Mouse (Mus musculus): ENCODE measurements around the gene Cluh. TPM values are rescaled to one million over a fixed set of nuclear protein-coding genes. Genes with fewer than 3 reads are reported as not detected.

Gene Cluh
- 10 to 100 TPM in 2 of 3 experiments, 1 to 10 TPM in 1; 5.9 to 11.2 (median 10.1) TPM for polyA plus RNA-seq (2017; shearing (Covaris generic))

DNA sequence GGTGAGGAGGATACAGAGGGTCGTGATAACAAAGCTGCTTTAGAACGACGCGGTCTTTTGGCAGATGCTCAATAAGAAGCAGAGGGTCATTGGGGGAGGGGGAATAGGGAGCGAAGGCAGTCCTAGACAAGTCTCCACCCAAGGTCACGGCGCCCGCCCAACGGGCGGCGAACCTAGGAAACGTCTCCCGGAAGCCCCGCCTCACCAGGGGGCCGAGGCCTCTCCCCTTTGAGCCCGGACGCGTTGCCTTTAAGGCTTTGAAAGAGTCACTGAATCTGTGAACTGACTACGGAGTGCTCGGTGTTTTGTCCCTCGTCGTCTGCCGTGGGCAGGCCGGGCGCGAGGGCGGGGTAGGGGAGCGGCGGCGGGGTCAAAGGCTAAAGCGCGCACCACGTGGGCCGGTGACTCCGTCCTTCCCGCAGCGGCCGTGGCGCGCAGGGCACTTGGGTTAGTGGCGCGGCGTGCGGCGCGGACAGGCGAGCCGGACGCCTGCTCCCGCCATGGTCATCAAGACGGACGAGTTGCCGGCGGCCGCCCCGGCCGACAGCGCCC is at the start of gene Cluh:
Gene Cluh (plus strand): TSS at position 401 of the 552 bp plus-strand sequence.
- ATAC-seq, result peak; percentile 98

DNA sequence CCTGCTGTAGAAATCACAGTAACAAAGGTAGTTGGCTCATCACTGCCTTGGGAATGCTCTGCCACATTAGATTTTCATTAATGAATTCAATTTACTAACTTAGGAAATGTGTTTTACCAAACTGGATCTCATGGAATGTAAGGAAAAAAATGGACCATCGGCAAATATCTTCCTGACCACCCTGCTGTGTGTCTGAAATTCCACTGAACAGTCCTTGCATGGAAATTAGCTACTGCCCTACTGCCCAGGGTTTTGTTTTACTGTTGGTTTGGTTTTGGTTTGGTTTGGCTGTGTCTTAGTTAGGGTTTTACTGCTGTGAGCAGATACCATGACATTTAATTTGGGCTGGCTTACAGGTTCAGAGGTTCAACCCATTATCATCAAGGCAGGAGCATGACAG is 47.0 kb upstream of the Cluh start:
- no peak for ATAC-seq

DNA sequence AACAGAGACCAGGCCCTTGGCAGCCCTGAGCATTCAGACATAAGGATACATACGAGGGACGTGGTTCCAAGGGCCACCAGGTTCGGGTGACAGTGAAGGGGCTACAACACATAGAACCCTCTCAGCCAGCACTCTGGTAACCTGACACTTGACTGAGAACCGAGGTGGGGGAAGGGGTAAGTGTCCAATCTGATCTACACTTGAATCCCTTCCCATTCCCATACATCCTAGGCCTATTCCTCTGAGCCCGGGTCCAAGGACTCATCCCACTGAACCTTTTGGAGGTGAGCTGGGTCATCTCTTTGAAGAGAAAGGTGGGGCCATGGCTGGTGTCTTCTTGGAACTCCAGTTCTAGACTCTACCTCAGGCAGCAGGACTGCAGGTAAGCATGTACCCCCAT is 39.2 kb upstream of the Cluh start:
- no peak for ATAC-seq

DNA sequence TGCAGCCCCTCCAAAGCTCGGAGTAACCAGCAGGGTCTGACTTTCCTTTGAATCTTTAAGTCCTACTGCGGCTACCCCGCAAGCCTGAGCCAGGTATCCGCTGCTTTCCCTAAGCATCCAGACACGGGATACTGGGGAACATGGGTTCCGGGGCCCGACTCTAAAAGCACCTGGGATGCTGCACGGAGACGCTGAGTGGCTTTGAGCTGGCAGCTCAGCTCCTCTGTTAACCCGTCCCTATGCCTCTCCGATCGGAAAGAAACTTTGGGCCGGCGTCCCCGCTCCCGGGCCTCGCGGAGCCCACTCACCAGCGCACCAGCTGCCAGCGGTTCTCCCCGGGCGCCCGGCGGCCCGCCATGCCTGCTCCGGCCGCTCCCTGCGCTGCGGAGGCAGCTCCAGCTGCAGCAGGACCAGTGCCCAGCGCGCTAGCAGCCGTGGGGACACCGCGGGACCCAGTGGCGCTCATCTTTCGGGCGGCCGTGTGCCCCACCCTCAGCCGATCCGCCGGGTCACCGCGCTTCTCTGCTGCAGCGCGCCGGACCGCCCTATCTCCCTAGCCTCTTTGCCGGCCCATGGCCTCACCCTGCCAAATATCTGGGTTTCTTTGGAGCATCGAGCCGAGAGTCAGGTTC is 38.6 kb upstream of the Cluh start, which contains the start of gene Rap1gap2:
Gene Rap1gap2 (minus strand): TSS at position 371 of the 632 bp plus-strand sequence.
- ATAC-seq, result no peak

DNA sequence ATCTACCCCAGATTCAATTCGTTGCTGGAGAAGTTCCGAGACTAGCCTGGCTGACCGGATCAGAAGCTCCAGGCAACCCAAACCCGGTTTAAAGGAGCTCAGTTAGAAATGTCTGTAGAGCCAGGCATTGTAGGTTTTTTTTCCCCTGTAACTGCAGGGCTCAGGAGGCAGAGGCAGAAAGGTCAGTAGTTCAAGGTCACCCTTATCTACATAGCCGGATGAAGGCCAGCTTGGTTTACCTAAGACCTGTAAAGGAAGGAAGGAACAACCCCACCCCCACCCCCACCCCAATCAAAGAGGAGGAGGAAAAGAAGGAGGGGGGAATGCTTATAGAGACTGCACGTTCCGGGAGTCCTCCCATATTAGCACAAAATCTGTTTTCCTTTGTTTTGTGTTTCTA is 37.9 kb upstream of the Cluh start:
- ATAC-seq, result no peak

DNA sequence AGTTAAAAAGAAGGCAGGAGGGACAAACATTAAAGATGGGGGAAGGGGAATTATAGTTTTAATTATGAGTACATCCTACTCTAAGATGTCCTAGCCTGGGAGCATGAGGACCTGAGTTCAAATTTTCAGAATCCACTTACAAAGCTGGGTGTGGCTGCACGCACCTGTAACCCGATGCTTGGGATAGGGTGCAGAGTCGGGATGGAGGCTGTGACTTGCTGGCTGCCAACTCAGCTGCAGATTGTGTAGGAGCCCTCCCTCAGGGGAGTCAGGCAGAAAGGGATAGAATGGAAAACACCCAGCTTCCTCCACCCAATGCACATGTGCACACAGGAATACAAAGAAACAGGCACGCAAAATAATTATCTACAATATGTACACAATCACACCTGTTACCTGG is 35.9 kb upstream of the Cluh start:
- no peak for ATAC-seq

DNA sequence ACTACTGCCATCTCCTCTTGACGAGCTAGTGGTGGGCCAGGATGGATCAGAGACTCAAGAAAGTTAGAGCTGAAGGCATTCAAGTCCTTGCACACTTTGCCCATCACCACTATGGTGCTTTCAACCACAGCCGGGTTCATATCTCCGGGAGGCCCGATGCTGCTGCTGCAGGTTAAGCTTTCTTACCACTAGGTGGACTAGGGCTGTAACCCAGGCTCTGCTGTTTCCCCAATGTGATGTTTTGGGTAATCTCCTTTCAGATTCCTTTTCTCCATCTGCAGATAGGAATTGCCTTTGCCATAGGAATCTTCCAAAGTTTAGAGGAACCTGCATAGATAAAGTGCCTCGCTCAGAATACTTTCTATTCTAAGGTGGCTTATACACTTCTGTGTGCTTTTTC is 33.7 kb upstream of the Cluh start:
- no peak for ATAC-seq

DNA sequence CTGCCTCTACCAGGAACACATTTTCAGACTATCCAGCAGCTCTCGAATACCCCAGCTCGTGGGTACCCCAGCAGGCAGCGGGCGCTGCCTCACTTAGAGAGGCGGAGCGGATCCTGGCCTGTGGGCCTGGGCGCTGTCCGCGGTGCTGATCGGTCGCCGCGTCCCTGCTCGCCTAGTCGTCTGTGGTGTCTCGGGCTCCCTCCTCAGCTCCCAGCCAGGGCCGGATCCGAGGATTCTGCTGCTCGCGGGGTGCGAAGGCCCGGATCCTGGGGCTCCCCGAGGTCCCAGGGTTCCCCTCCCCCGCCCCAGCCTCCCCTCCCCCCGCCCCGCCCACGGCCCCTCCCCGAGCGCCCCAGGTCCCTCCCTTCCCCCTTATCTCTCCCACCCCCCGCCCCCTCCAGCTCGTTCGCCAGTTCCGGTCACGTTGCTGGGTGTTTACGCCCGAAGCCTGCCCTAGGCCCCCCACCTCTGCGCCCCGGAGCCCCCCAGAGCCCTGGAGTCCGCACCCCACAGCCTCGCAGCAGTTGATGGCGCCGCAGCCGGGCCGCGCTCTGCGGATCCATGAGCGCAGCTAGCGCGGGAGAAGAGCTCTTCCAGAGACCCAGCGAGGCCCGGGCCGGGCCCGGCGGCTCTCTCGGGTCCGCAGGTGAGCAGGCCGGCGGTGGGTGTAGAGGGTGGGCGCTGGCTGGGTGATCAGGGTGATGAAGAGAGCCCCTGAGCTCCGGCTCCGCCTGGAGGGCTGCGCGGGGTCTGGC is 29.9 kb upstream of the Cluh start, which contains the start of gene Ccdc92b:
Gene Ccdc92b (plus strand): TSS at position 405 of the 755 bp plus-strand sequence.
- ATAC-seq, result no peak

DNA sequence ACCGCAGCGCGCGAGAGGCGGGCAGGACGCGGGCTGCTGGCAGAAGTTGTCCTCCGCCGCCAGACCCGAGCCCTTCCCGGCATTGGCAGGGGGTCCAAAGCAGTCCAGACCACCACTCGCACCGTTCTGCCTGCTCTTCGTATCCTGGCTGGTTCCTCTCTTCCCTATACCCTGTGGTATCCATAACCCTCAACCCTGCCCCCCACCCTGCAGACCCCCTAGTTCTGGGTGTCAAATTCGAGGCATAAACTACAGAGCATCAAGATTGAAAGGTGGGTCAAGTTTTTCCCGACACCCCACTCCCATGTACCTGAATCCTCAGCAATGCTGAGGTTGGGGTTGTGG is 29.4 kb upstream of the Cluh start:
- no peak for ATAC-seq

DNA sequence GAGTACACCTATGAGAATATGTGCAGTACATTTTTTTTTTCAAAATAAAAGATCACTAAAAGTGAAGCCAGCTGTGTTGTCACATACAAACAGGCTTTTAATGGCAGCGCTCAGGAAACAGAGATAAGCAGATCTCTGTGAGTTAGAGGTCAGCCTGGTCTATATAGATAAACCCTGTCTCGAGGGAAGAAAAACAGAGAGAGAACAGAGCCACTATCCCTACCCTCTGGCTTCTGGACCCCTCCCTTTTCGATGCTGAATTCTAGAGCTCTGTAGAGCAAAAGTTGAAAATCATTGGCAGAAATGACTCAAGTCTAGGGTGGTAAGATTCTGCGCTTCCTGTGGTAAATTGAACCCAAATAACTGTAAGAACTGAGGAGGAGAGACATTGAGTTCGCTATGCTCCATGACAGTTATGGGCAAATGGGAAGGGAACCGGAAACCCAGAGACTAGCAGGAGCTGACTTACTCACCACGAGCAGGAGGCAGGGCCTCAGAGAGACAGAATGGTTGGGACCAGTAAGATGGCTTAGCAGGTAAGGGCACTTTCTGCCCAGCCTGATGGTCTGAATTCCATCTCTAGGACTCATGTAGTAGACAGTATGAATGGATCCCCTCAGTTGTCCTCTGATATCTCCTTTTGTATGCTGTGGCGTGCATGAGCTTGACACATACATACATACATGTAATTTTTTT is 27.2 kb upstream of the Cluh start:
- ATAC-seq, result no peak

DNA sequence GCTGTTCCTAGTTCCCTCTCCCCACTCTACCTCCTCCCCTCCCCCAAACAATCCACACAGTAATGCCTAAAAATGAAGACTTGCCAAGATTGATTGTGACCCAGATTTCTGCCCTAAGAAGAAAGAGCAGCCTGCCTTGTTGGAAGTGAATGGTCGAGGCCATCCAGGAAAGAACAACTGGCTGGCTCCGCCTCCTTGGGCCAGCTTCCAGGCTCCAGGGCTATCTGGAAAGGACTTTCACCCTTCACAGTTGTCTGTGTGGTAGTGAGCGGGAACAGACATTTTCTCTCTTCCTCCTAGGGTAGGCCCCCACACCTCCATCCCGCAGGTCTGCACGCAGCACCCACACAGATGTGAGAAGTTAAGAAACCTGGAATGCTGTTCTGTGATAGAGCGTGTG is 25.6 kb upstream of the Cluh start:
- no peak for ATAC-seq

DNA sequence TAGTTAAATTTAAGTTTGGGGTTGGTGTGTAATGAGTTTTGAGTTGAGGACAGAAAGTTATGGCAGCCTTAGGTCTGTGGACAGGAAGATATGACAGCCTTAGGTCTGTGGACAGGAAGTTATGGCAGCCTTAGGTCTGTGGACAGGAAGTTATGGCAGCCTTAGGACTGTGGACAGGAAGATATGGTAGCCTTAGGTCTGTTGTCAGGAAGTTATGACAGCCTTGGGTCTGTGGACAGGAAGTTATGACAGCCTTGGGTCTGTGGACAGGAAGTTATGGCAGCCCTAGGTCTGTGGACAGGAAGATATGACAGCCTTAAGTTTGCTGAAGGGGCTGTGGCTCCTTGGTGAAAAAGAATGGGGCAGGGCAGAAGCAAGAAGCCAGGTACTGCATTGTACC is 24.0 kb upstream of the Cluh start:
- ATAC-seq, result no peak

DNA sequence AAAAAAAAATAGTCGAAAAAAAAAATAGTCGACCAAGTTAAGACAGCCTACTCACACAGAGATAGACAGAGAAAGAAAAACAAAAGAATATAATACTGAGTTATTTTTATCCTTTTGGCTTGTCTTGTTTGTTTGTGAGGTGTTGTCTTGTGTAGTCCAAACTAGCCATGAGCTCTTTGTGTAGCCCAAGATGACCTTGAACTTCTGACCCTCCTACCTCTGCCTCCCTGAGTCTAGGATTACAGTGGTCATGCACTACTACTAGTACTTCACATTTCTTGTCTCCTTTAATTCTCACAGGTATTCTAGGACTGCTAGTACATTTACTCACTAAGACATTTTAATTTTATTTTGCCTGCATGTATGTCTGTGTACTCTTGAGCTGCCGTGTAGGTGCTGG is 21.8 kb upstream of the Cluh start:
- ATAC-seq, result no peak

DNA sequence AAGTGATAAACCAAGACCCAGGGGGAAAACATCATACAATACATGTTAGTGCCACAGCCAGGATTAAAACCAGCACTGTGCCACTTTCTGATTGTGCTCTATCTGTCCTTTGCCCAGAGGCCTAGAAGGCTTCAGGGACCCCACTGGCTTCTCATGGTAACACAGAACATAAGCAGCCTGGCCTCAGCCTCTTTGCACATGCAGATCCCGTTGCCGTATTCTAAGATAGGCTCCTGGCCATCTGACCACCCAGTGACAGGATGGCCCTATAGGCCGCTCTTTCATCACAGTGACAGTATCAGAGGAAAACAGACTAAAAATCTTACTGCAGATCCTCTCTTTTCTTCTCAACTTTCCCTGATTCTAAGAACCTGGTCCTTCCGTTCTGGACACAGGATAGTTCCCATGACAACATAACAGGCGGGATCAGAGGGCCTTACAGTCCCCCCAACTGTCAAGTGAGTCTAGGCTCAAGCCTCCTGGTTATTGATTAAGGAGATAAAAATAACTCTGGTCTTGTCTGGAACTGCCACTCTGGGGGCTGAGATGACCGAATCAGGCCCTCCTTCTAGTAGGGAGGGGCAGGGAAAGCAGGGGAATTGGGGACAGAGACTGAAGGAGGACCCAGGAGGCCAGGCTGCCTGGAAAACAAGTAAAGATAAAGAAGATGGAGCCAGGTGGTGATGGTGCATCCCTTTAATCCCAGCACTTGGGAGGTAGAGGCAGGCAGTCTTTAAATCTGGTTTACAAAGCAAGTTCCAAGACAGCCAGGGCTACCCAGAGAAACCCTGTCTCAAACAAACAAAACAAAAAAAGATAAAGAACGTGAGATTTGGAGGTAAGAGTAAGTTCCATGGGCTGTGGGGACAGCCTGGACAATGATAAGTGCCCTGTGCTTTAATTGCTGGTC is 17.2 kb upstream of the Cluh start:
- ATAC-seq, result no peak

DNA sequence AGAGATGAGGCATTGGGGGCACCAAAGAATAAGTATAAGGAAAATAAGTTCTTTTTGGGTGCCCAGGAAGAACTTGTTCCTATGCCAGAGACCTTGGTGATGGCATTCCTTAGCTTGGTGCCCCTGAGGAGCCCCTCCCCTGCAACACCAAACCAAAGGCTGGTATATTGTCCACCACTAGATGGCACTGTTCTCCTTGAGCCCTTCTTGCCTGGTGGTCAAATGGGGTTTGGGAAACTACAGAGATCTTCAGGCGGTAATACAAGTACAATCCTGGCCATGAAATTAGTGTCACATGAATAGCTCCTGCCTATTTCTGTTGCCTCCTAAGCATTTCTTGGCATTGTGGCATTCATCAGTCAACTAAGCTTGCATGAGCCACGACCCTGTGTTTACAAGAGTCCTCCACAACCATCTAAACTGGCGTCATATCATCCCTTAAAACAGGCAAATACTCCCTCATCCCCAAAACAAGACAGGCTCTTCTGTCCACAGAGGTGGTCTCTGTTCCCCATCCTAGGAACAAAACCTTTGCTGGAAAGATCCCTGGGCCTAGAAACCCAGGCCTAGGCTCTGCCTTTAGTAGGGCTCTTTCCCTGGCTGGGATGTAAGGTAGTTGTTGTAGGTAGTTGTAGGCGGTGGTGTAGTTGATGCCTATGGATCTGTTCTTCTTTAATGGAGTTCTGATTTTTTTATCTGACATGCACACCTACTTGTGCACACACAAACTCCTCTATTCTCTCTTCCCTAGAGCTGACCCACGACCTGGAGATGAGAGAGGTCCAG is 14.6 kb upstream of the Cluh start:
- no peak for ATAC-seq

DNA sequence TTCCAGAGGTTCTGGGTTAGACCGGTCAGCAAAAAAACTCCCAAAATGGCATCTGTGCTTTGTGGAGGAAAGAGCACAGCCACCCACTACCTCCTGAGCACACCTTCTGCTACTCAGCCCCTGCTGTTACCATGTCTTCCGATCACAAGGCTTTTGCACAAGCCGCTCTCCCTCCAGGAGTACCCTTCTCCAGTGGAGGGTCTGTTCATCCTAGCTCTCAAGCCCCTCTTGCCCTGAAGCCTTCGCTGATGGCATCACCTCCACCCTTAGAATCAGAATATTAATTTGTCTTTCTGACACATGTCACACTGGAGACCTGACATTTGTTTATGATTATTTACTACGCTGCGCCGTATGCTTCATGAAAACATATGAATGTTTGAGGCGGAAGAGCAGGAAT is 11.8 kb upstream of the Cluh start:
- ATAC-seq, result no peak

DNA sequence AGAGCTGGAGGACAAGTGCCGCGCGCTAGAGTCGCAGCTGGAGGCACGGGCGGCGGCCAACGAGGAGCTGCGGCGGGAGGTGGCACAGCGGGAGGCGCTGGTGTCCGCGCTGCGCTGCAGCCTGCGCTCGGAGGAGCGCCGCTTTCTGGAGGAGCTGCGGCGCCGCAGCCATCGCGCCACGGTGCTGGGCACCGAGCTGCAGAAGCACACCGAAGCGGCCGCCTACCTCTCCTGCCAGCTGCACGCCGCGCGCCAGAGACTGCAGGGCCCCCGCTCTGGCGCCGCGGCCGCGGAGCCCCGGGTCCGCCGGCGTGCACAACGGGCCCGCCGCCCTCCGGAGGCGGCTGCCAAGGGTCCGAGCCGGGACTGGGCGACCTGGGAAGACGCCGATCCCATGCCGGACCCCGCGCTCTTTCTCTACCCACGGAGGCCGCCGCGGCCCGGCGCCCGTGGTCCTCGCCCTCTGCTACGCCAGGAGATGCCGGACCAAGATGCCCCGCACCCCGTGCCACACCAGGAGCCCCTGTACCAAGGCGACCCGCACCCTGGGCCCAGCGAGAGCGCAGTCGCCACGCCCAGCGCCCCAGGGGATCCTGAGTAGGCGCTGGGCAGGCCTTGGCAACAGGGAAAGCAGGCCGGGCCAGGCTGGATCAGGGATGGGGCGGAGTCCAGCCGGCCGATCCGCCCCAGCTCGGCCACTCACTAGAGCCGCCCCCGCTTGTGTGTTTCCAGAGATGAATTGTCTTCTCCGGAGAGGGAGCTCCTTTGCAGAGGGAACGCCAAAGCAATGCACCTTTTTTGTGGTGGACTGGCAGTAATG is 11.1 kb upstream of the Cluh start:
- ATAC-seq, result peak; percentile 41

DNA sequence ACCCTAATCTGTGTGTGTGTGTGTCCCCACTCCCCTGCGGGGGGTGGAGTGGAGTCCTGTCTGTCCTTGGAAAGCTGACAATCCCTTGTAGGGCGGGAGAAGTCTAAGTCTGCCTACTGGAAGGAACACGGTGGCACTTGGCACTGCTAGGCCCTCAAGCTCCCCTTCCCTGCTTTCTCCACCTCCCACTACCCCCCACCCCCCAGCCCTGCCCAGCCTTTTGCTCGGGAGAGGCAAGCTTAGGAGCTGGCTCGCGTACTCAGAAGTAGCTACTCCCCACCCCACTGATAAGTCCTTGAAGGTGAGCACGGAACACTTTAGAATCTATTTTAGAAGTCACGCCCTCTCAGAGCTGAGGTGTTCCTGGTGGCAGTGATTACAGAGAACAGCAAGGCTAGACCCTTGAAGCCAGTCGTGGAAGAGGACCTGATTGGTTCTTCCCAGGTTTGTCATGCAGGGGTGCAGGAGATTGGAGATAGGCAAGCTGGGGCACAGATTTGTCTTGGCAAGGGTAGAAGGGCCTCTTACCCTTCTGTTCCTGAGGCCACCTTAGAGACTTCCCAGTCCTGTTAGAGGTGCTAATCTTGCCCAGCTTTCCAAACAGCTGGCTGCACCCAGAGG is 10.4 kb upstream of the Cluh start:
- ATAC-seq, result no peak

DNA sequence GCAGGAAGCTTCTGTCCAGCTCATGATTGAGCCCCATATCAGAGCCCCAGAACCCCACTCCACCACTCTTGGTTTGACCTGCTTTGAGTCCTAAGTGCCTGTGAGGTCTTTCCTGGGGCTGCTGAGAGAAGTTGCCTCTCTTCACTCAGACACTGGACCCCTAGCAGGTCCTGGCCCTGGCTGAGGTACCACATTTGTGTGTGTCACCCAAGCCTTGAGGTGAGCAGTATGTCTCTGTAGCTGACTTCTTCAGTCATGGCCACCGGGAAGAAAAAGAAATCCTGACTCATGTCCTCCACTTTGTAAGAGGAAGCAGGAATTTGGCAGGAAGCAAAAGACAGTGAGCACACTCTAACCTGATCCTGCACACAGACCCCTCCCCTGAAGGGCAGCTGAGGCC is 9.7 kb upstream of the Cluh start:
- no peak for ATAC-seq

DNA sequence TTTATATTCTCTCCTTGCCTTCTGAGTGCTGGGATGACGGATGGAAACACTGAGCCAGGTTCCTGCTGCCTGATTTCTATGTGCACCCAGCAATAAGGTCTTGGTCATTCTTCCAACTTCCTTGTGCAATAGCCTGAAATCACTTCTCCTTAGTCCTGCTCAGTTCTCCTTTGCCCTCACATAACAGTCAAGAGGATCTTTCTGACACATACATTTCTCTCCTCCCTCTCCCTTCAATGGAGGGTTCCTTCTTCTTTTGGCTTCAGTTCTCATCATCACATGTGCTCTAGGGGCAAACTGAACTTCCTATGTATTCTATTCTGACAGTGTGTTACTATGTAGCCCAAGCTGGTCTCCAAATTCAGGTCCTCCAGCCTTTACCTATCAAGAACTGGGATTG is 1.3 kb upstream of the Cluh start:
- no peak for ATAC-seq

All from inflammation-experienced regulatory T-cells, adult 6 months (primary cell).